Mouse (Mus musculus) liver, embryonic 18 days (tissue): Measurements from ENCODE around the gene Cpsf4l. TPM values are rescaled to one million over a fixed set of nuclear protein-coding genes. Genes with fewer than 3 reads are reported as not detected.

Source experiments
- polyA plus RNA-seq: library from polyadenylated mRNA; depleted of rRNA; stranded (reverse); fragments of >200 nt; gene quantifications from 2 replicates; pipeline ENCODE4 v1.2.3, GENCODE M21; 2012; rRNA removed

Cpsf4l gene
- 0.85 and 0.88 TPM in 2 replicates for polyA plus RNA-seq

DNA sequence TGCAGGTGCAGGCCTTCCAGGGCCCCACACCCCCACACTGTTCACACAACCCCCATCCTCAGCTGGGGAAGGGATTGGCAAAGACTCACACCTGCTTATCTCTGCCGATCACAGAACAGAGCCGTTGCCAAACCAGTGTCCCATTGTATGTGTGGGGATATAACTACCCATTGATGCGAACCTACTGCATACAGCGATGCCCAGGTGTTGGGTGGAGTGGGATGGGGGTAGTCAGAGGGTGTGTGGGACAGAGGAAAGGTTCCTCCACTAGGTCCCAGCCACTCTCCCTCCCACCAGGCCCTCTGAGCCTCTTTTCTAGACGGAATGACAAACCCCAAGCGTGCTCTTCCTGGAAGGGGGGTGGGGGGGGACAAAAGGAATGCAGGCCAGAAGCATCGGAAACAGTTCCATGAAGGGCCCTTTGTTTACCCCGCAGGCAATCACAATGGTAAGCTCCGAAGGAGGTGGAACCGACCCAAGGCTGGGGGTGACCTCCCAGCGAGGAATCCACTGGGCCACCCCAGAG is at the start of gene Cpsf4l:
TSS of gene Cpsf4l (minus strand) at position 287 of the 526 bp plus-strand sequence.

DNA sequence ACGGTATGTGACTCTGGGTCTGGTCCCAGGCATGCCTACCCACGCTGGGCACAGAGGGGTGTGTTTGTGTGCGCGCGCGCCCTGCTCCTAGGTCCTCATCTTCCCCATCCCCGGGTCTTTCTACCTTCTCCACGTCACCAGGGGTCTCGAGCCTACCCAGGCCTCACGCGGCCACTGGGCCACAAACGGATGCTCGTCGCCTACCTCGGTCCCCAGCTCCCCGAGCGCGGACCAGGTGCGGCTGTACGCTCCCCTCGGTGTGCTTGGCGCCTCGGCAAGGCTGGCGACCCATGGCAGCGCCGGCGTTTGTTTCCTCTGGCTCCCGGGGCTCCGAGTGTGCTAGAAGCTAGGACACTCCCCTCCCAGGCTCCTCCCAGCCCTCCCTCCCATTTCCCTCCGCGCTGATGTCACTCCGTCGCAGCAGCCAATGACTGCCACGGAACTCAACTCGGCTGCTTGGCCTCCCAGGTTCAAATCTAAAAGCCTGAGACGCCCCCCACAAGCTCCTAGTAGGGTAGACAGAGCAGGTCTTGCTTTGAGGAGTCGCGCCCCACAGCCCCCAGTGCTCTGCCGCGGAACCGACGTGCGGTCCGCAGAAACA is 41.8 kb upstream of the Cpsf4l start, which contains the start of gene Cdc42ep4:
TSS of gene Cdc42ep4 (minus strand) at position 398 of the 601 bp plus-strand sequence.

DNA sequence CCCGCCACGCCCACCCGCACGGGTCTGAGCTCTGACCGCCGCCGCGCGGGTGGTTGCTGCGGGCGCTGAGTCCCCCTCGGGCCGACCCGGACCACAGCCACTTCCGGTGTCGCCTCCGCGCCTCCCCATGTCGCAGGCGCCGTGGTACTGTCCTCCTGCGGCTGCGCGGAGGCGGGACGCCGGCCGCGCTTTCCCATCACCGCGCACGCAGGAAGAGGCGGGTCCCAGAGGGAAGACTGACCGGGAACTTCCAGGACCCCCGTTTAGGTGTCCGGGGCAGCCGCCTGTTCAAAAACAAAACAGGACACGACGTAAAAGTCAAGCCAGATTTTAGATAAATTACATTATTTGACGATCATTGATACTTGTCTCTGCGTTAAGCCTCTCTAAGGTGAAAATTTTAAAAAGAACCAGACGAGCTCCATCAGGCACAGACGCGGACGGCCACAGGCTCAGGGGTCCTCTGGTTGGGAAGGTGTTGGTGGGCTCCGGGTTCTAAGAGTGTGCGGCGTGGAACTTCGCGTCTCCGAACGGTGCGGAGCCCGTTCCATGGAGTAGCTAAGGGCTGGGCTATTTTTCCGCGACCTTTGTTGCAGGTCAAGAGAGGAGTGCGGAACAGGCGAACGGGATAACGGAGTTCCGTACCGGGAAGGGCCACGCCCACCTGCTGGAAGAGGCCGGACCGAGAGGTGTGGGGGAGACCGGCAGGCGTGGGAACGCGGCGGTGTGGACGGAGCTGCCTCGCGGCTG is 25.7 kb downstream of the Cpsf4l start, which contains the start of the genes Fam104a and D11Wsu47e:
TSS of gene Fam104a (minus strand) at position 199 of the 750 bp plus-strand sequence.
TSS of gene D11Wsu47e (plus strand) at position 456 of the 750 bp plus-strand sequence.

DNA sequence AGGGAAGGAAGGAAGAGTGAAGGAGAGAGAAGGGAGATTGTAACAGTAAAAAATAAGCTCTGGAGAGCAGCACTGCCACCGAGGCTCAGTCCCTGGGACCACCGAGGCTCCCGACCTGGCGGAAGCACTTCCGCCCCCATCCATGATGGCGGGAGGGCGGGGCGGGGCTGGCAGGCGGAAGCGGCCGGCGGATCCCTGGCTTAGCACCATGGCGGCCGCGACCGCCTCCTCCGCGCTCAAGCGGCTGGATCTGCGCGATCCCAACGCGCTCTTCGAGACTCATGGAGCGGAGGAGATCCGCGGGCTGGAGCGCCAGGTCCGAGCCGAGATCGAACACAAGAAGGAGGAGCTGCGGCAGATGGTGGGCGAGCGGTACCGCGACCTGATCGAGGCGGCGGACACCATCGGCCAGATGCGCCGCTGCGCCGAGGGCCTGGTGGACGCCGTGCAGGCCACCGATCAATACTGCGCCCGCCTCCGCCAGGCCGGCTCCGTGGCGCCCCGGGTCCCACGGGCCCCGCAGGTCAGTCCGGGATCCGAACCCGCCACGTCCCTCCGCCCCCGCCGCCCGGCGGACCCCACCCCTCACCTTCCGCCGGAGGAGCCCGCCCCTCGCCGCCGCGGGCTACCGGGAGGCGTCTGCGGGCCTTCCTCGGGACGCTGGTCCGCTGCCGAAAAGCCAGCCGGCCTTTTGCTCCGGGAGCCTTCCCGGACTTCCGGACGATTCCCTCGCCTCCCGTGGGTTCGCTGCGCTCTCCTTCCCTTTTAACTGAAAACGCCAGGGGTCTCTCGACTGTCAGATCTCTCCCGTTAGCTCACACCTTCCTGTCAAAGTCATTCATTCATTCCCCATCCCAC is 60.2 kb downstream of the Cpsf4l start, which contains the start of gene Slc39a11:
TSS of gene Slc39a11 (minus strand) at position 727 of the 858 bp plus-strand sequence.

DNA sequence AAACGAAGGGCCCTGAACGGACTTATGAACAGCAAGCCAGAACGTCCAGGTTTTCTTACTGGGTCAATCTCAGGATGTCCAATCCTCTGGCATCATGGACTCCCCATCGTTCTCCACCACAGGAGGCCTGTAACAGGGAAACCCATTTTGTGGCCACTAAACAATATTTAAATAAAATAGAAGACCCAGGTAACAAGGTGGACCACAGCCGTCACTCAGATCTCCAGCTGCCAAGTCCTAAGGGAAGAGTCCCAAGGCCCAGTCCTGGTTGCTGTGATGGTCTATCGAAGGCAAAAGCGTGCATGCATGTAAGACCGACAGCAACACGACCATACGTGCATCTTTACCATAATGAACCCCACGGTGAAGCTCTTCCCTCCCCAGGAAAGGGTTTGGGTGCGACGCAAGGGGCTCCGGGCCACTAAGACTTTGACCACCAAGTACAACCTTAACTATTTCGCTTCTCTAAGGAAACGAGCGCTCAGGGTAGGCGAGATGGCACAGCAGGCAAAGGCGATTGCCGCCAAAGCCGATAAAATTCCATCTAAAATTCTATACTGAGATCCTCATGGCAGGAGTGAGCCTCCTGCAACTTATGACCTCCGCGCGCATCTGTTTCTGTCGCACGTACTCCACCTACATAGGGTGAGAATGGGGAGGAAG is 61.0 kb downstream of the Cpsf4l start, which contains the start of gene Cog1:
TSS of gene Cog1 (plus strand) at position 480 of the 663 bp plus-strand sequence.

Other genes with a start within 250 kb of the Cpsf4l start
- 1.6 and 1.8 TPM in 2 replicates for gene Sstr2, start 90.7 kb downstream of the Cpsf4l start, polyA plus RNA-seq
- gene Cog1, start 60.8 kb downstream of the Cpsf4l start, polyA plus RNA-seq: 10.7 and 11.3 TPM in 2 replicates
- gene Slc39a11, start 59.9 kb downstream of the Cpsf4l start, polyA plus RNA-seq: 7.1 and 7.2 TPM in 2 replicates
- 15.7 and 17.2 TPM in 2 replicates for gene Fam104a, start 25.9 kb downstream of the Cpsf4l start, polyA plus RNA-seq
- gene D11Wsu47e, start 25.6 kb downstream of the Cpsf4l start, polyA plus RNA-seq: 4.8 and 5.4 TPM in 2 replicates
- gene Cdc42ep4, start 41.9 kb upstream of the Cpsf4l start, polyA plus RNA-seq: 10.1 and 10.8 TPM in 2 replicates